Mouse (Mus musculus) forebrain, embryonic 13.5 days (tissue): ENCODE results near the gene Olfr92. TPM values are rescaled to one million over a fixed set of nuclear protein-coding genes. Genes with fewer than 3 reads are reported as not detected.

ENCODE experiments used
- polyA plus RNA-seq: library from polyadenylated mRNA; unstranded; fragments of >200 nt; fragmentation: Nextera tagmentation; extraction: Ambion mirVana; gene quantifications from 2 replicates; pipeline ENCODE4 v1.2.1, GENCODE M21; 2015

The Olfr92 gene
- polyA plus RNA-seq, 1 experiment from 2014 or later = not detected

Other genes with a start within 250 kb of the Olfr92 start
- gene Trim40, start 230.0 kb downstream of the Olfr92 start, polyA plus RNA-seq = not detected in 2 replicates
- not detected in 2 replicates for gene Trim31, start 222.0 kb downstream of the Olfr92 start, polyA plus RNA-seq
- 0.21 and 0.83 TPM in 2 replicates for gene Rnf39, start 177.2 kb downstream of the Olfr92 start, polyA plus RNA-seq
- gene Ppp1r11, start 168.3 kb downstream of the Olfr92 start, polyA plus RNA-seq = 161 and 162 TPM in 2 replicates
- 92.3 and 95.3 TPM in 2 replicates for gene Znrd1, start 161.5 kb downstream of the Olfr92 start, polyA plus RNA-seq
- 6.0 and 6.9 TPM in 2 replicates for gene Znrd1as, start 161.5 kb downstream of the Olfr92 start, polyA plus RNA-seq
- gene 2410137M14Rik, start 138.9 kb downstream of the Olfr92 start, polyA plus RNA-seq = 0.48 TPM in 1 of 2 replicates, not detected in the other
- 1.6 and 1.7 TPM in 2 replicates for gene H2-M5, start 130.6 kb downstream of the Olfr92 start, polyA plus RNA-seq
- gene Zfp57, start 118.9 kb downstream of the Olfr92 start, polyA plus RNA-seq = 215 and 228 TPM in 2 replicates
- 1.1 and 1.5 TPM in 2 replicates for gene Mog, start 96.7 kb downstream of the Olfr92 start, polyA plus RNA-seq
- gene Gabbr1, start 74.1 kb downstream of the Olfr92 start, polyA plus RNA-seq = 30.1 and 35.2 TPM in 2 replicates
- 0.09 and 0.10 TPM in 2 replicates for gene Olfr90, start 31.6 kb downstream of the Olfr92 start, polyA plus RNA-seq
- not detected in 2 replicates for gene Olfr91, start 21.8 kb downstream of the Olfr92 start, polyA plus RNA-seq
- not detected in 2 replicates for gene Olfr93, start 41.4 kb upstream of the Olfr92 start, polyA plus RNA-seq
- not detected in 2 replicates for gene Ubd, start 73.8 kb upstream of the Olfr92 start, polyA plus RNA-seq
- not detected in 2 replicates for gene Olfr94, start 80.9 kb upstream of the Olfr92 start, polyA plus RNA-seq
- gene Olfr95, start 93.0 kb upstream of the Olfr92 start, polyA plus RNA-seq = not detected in 2 replicates
- gene Olfr96, start 100.1 kb upstream of the Olfr92 start, polyA plus RNA-seq = not detected in 2 replicates
- not detected in 2 replicates for gene Olfr97, start 117.2 kb upstream of the Olfr92 start, polyA plus RNA-seq
- gene Olfr98, start 143.7 kb upstream of the Olfr92 start, polyA plus RNA-seq = not detected in 2 replicates
- gene H2-M3, start 150.1 kb upstream of the Olfr92 start, polyA plus RNA-seq = 0.61 and 1.6 TPM in 2 replicates
- gene Olfr99, start 163.4 kb upstream of the Olfr92 start, polyA plus RNA-seq = not detected in 2 replicates
- gene Olfr101, start 184.2 kb upstream of the Olfr92 start, polyA plus RNA-seq = not detected in 2 replicates
- not detected in 2 replicates for gene Olfr102, start 197.0 kb upstream of the Olfr92 start, polyA plus RNA-seq
- gene Olfr103, start 219.6 kb upstream of the Olfr92 start, polyA plus RNA-seq = not detected in 2 replicates
- gene Olfr104-ps, start 239.5 kb upstream of the Olfr92 start, polyA plus RNA-seq = not detected in 2 replicates